Mouse (Mus musculus): ENCODE measurements at regions not wholly inside any gene's neighbourhood (a gene's known extent, or its start where the extent isn't known, plus 50 kb on each side); places are given as distances from the start of the nearest gene placed in this dataset.

DNA sequence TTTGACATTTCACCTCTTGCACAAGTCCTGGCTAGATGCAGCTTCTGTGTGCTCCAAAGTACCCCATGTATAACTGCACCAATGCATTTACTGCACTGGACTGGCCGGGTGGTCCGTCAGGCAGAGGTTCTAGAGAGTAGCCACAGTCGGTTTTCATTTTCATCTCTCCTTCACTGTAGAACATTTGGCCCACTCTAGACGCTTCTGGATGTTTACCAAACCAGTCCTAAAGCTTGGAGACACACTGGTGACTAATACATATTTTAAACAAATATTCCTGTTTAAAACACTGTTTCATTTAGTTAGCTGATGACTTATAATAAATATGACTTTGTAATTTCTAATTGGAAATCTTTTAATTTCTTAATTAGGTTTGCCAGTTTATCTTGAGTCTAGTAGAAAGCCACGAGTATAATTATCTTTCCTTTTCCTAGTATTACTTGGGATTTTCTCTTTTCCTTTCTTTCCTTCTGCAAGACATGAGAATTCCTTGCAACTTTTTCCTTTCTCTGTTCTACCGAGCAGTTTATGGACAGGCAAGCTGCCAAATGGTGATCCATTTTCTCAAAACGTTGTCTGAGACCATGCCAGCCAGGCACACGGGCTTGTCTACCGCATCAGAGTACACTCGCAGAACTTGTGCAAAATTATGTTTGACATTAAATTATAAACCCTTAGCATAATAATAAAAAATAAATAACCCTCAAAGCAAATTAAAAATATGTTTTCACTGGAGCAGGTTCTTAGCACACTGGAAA lies 250.4 kb upstream of the Zeb2 start:
- DNase-seq (ENCODE audit: low spot score in 2 of 2): peak in 1 of 2 experiments; percentile 28

DNA sequence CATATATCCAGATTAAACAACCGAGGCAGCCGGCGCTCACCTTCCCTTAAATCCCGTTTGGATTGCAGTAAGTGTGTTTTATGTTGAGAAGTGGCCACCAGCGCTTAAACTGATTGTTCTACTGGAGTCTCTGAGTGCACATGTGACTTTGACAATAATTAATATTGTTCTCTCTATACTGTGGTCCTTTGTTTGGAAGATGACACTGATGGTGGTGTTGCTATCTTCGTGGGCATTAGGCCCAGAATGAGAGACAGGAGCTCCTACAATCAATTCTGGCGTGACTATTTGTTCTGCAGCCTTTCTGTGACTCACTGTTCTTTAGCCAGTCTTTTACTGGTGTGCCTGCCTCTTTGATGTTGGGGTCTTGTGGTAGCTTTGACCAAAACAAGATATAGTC lies 240.1 kb upstream of the Zeb2 start:
- DNase-seq (ENCODE audit: low spot score in 2 of 2): no peak

DNA sequence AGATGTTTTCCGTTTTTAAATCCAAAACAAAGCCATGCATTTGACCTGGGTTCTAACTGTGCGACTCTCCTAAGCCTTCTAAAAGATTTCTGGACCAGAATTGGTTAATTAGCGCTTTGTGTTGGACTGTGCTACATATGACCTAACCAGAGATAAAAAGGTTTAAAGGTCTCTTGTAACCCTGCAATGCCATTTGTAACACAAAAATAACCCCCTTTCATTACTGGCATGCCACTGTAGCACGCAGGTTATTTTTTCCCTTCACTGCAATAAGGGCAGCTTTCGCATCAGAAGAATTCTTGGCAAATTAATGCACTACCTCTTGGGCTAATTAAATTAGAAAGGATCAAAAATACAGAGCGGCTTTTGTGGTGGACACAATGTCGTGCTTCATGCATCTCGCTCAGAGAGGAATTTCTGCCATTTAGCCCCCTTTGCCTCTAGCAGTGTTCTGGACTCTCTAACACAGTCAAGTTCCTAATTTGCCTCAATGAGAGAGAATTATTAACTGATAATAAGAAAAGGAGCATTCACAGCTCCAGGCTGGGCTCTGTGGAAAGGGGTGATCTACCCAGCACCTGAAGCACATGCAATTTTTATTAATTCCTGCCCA lies 239.5 kb upstream of the Zeb2 start:
- DNase-seq (ENCODE audit: low spot score in 2 of 2): no peak

DNA sequence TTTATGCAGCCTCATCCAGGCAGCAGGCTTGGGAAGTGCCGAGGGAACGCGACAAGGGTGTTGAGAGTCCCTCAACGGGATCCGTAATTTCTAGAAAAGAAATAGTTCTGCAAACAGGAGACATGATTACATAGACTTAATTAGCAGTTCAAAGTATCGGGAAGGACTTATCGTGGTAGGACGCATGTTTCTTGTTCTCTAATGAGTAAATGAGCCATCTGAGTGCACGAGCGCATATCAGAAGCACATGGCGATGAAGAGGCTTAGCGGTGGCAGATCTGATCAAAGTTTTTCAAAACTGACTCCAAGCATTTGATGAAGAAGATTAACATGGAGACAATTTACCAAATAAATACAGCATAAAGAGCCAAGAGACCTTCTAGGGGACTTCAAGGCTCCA lies 238.8 kb upstream of the Zeb2 start:
- DNase-seq (ENCODE audit: low spot score in 2 of 2): no peak

DNA sequence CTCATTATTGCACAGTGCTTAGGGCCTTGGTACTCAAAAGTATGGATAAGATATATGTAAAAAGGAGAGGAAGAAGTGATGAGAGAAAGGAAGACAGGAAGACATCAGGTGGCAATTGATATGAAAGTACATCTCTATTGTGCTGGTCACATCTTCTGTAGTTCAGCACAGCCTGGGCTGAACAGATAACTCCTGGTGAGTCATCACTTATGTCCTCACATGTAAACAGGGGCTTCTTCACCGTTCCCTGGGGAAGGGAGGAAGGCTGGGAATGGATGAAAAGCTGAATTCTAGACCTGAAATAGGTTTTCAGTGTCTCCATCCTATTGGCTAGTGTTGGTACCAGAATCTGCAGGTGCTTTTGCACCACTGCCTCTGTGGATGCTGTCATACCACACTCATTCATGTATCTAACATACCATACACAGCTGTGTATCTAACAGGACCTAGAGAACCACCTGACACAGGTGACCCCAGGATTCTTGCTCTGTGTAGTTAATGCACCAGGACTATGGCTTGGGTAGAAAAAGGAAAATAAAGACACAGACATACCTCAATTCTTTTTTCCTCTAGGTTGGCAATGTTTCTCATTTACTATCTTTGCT lies 234.4 kb upstream of the Zeb2 start:
- no peak for DNase-seq (ENCODE audit: low spot score in 2 of 2)

DNA sequence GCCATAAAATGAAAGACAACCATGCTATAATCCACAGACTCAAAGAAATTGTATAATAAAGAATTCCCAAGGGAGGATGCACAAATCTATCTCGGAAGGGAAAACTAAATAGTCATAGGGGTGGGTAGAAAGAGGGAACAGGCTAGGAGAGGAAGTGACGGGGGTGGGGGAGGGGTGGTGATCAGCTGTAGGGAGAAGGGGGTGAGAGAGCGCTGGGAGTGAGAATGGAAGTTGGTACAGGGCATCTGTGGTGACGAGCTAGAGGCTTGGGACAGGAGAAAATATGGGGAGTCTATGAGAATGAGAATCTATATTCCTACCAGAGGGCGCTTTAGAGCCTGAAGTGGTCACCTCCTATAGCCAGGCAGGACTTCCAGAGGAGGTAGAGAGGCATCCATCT lies 229.2 kb upstream of the Zeb2 start:
- DNase-seq (ENCODE audit: low spot score in 2 of 2): no peak

DNA sequence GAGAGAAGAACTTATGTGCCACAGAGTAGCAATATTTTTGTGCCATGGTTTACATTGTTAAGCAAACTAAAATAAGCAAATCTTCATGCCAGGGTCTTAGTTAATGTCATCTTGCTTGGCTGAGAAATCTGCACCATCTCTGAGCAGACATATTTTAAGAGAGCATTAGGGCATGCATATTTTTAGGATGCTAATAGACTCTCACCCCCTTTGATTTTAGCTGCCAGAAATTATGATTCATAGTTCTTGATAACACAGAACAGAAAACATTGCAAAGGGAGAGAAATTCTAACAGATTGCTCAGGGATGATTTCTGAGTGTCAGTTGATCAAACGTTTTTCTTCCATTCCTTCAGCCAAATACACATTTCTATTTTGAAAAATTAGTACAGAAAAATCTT lies 222.7 kb upstream of the Zeb2 start:
- no peak for DNase-seq (ENCODE audit: low spot score in 2 of 2)

DNA sequence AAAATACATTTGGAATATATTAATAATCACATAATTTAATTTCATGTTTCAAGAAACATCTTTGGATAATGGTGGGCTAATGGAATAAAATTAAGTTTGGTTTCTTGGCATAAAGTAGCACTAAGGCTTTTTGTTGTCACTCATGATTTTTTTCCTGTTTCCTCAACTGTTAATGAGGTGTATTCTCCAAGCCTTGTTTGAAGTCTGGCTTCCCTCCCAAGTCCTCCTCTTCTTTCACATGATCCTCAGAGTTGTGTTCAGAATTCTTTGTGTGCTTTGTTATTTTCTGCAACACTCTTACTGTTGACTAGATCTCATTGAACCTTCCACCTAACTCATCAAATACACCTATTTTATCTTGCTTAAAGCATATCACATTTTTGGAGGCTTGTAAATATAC lies 221.6 kb upstream of the Zeb2 start:
- DNase-seq (ENCODE audit: low spot score in 2 of 2): no peak

DNA sequence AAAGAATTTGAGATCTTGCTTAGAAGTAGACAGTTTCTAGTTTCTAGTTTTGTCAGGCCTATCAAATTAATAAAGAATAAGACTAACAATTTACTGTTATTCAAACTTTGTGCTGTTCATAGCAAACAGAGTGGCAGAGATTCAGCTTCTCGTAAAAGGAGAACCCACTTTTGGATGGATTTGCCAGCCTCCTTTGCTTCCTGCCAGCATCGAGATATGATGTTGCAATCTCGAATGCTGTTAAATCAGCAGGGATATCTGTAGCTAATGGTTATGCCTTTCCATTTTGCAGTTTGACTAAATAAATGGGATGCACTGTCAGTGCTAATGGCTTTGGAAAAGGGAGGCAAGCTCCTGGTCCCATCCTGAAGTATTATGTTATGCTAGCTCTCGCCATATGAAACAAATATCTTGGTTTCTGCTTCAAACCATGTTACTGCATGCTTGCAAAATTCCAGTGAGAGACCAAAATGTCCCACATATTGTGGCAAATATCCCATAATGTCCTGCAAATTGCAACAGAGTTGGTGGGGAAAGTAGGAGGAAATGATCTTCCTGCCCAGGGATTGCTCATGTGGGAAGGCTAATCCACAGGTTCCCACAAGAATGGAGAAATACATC lies 199.9 kb upstream of the Zeb2 start:
- DNase-seq (ENCODE audit: low spot score in 2 of 2): no peak

DNA sequence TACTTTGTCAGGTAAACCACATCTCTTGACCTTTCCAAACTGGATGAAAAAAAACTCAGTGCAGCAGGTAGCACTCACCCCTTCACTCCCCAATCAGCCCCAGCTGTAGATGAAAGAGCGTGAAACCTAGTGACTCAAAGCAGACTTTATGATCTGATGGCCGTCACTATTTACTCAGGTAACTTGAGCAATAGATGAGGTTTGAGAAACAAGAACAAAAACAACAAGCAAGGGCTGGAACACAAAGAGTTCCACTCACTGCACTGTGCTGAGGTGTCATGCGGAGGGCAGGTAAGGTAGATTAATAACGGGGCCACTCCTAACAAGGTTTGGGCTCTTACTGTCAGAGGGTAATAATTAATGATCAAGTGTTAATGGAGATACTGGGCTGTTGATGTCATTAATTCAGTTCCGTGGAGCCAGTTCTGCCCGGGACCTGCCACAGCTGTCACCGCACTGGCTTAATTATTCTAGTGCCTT lies 170.4 kb upstream of the Zeb2 start:
- DNase-seq (ENCODE audit: low spot score in 2 of 2): no peak

DNA sequence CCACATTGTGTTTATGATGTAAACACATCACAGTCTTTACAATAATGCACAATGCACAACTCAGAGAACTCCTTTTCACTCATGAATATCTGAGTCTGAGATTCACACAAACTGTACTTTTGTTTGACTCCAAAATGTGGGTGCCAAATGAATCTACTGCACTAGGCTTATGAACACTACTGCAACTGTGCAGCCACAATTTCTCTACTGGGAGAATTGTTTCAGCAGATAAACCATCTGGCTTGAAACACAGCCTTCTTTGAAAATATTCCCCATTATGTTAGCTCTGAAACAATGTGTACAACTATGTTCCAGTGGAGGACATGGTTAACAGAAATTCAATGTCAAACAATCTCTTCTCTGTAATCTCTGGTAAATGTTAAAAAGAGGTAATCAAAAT lies 166.6 kb upstream of the Zeb2 start:
- DNase-seq (ENCODE audit: low spot score in 2 of 2): peak in 1 of 2 experiments; percentile 6

DNA sequence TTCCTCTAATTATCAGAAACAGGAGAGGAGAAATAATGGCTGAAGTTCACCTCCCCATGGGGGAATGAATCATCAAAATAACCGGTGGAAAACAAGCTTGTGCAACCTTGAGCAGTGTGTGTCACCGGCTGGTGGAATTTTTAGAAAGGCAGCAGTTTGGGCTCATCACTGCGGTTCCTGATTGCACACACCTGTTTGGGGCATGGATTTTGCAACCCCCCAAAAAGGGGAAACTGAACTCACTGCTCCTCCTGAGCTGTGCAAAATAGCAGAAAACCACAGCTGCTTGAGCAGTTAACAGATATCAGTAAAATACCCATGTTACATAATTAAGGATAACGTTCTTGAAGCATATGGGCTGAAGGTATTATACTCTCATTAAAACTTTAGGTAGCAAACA lies 162.3 kb upstream of the Zeb2 start:
- DNase-seq (ENCODE audit: low spot score in 2 of 2): no peak

DNA sequence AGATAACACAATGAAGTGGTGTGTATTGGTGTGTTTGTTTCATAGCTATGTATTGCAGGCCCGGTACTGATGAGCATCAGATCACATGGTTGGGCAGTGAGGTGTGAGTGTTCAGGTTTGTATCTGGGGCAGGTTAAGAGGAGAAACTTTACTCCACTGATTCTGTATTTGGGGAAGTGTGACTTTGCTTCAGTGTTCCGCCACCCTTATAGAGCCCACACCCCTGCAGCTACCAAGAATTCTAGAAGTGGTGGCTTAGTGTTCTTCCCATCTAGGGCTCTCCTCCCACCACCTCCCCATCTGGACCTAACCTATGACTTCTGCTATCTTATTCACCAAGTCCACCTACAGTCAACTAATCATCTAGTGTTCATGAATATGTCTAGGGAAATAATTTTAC lies 160.4 kb upstream of the Zeb2 start:
- DNase-seq (ENCODE audit: low spot score in 2 of 2): no peak

DNA sequence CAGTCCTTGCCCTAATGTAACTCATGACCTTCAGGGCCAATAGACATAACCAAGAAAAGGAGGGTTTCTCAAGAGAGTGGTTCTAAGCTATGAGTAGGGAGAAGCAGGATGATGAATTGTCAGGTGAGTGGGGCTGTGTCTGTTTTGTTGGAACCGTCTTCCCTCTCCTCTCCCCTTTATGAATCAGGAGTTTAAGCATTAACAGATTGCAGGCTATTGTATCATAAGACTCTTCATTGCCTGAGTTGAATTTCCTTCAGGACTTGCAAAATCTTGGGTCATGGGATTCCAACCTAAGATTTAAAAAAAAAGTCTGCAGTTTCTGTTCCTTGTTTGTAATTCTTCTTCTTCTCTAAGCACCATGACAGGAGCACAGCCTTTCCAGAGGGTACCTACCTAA lies 159.5 kb upstream of the Zeb2 start:
- DNase-seq (ENCODE audit: low spot score in 2 of 2): no peak

DNA sequence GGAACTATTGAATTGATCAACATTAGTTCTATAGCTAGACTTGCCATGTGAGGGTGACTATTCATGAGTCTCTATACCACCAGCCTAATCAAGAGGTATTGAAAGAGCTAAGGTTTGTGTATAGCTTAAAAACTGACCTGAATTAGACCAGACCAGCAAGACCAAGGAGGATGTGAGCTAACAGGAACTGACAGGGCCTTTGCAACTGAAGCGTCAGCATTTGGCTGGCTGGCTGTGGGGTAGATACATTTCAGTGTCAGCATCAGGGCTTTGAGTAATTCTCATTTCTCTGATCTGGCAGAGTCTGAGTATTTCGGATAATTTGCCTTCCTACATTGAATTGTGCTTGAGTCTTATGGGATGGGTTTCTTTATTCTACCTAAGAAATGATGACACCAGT lies 152.8 kb upstream of the Zeb2 start:
- no peak for DNase-seq (ENCODE audit: low spot score in 2 of 2)

DNA sequence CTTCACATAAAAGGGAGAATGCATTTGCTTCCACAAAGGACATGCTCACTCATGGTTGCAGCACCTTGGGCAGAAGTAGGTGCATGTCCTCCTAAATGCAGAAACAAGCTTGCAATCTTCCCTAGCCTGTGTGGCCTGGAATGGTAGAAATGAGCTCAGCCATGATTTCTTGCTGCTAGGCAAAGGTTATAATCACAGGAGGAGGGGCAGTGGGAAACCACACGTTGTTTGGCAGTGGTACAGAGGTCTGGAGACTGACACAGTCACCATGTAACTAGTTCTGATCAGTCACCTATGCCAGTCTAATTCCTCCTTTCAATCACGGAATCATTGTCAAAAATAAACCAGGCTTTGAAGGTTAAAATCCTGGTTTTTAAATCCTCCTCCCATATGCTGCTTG lies 148.6 kb upstream of the Zeb2 start:
- no peak for DNase-seq (ENCODE audit: low spot score in 2 of 2)

DNA sequence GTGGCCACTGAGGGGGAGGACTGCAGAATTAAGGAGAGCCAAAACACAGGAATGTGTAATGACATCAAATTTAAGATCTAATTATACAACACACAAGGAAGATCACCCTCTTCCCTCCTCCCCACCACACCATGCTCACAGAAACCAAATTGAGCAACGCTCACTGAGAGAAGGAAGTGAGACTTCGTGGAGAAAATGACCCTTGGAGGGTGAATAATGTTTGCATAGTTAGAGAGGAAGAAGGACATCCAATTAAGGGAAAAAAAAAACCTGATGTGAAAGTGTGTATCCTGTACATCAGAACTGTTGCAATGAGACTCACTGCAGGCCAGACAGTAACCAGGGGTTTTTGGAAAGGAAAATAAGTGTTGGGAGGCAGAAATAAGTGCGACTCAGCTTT lies 144.8 kb upstream of the Zeb2 start:
- no peak for DNase-seq (ENCODE audit: low spot score in 2 of 2)

DNA sequence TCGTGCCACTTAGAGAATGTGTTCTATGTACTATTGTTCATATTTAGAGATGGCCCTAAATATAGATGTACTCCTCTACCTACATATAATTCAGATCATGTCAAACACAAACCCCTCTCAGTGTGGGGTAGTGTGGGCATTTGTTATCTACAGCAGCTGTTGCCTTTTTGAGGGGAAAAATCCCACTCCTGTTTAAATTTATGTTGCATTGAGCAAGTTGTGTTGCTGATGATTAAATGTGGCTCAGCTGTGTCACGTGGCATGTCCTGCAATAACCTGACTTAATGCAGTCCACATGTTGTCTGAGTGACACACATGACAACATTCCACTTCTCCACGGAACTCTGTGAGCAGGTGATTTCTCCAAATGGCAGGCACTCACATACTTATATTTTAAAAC lies 141.7 kb upstream of the Zeb2 start:
- DNase-seq (ENCODE audit: low spot score in 2 of 2): peak in 1 of 2 experiments; percentile 55

DNA sequence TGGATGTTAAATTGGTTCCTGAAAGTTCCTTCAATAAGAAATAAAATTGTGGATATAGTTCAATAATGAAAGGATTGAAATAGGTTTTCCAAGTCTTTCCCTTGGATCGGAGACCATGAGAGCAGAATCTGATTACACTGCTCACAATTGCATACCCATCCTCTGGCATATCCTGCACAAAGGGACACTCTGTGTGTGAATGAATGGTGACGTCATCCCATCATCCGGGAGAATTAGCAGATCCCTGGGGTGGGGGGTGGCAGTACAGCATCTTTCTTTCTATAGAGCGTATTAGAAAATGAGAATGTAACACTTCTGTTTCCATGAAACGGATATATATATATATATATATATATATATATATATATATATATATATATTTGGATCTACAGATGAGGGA lies 139.2 kb upstream of the Zeb2 start:
- no peak for DNase-seq (ENCODE audit: low spot score in 2 of 2)

DNA sequence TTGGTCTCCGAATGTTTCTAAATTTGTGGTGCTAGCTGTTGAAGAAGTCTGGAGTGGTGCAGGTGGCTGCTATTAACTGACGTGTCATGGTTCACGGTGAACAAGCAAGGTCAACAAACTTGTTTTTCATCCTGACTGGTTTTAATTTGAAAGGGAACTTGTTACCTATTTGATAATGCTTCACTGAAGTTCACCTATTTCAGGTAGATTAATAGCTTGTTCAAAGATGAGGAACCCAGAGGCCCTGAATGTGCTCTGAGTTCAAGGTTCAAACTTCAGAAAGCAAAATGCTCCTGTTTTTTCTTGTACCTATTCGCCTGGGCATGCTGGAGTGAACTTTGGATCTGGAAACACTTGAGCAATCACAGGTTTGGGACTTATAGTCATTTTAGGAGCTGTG lies 136.7 kb upstream of the Zeb2 start:
- DNase-seq (ENCODE audit: low spot score in 2 of 2): no peak

DNA sequence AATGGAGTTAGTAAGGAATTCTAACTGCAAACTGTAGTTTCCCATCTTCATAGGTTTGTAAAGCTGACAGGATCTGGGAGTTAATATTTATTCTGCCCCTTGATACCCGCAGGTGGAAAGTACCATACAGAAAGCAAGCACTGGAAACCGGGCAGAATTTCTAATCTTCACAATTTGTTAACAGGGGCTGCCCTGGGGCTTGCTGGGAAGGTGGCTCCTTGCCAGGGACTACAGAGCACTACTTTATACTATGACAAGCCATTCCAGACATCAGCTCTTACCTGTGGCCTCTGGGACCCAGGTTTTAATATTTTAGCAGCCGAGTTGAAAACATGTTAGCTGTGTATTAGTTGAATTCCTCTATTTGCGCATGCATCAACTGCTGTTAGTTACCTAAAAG lies 135.1 kb upstream of the Zeb2 start:
- no peak for DNase-seq (ENCODE audit: low spot score in 2 of 2)

DNA sequence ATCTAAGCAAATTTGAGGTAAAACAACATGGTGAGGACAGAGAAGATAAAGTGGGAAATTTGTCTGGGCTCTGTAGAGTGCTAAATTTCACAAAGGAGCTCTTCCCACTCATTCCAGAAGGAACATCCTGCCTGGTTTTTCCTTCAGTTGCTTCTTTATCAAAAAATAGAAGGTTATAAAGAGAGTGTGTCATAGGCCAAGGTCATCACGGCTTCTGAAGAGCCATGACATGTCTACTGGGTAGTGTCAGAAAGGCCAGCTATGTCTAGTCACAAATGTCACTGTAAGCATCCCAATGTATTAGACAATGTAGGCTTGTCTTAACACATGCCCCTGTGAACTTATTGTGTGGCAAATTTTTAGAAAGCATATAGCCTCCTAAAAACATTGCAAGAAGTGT lies 132.5 kb upstream of the Zeb2 start:
- no peak for DNase-seq (ENCODE audit: low spot score in 2 of 2)
